13 mouse cellular contexts compared by ENCODE assay signal in genomic region chr6:124811403-124811665, GRCm38 (mm10). TPM values are rescaled to one million over a fixed set of nuclear protein-coding genes. Genes with fewer than 3 reads are reported as not detected.
DNase-seq lines count a peak whose midpoint lies in the region; ATAC-seq and TF ChIP-seq lines count a peak whose summit lies in the region.
"Had no signal": no experiment of that assay in that cellular context is flagged by ENCODE, and none has a peak within 500 bp of the region (broad histone marks: within the 10 kb centered on the region; RNA-seq: fewer than 3 reads in every experiment).

No protein-coding gene starts in this region.

- no peak for ATAC-seq in kidney, embryonic 15.5 days (replicated peaks; ENCODE audit: low FRiP score)
- no peak for ATAC-seq in kidney, embryonic 16.5 days (ENCODE audit: low FRiP score, low TSS enrichment)
- ATAC-seq in intestine, embryonic 15.5 days: no peak
- ATAC-seq in liver, postnatal 0 days: no peak
- ATAC-seq: forebrain, embryonic 14.5 days had no signal

- H3K4me3 ChIP-seq in kidney, embryonic 15.5 days (replicated peaks): peak overlapping the region; percentile 80; the same call in 1 of the 2 replicates
- H3K4me3 ChIP-seq in kidney, embryonic 16.5 days (ENCODE audit: low read length): no peak overlapping the region
- no peak overlapping the region for H3K4me3 ChIP-seq in intestine, embryonic 15.5 days (replicated peaks)
- H3K4me3 ChIP-seq in liver, postnatal 0 days (ENCODE audit: low read depth, low read length): no peak overlapping the region
- H3K4me3 ChIP-seq in hindbrain, embryonic 10.5 days: no peak overlapping the region

- H3K9me3 ChIP-seq in kidney, embryonic 15.5 days (replicated peaks): no peaks in the 10 kb centered on the region
- H3K9me3 ChIP-seq in kidney, embryonic 16.5 days (ENCODE audit: low read length): no peaks in the 10 kb centered on the region
- H3K9me3 ChIP-seq in intestine, embryonic 15.5 days: no peaks in the 10 kb centered on the region
- no peaks in the 10 kb centered on the region for H3K9me3 ChIP-seq in liver, postnatal 0 days (ENCODE audit: low read length)
- H3K9me3 ChIP-seq in hindbrain, embryonic 10.5 days: no peaks in the 10 kb centered on the region

- WGBS in kidney, embryonic 15.5 days: 72% methylated on average over 4 of the region's 4 CpGs
- 69% methylated on average over 4 of the region's 4 CpGs for WGBS in kidney, embryonic 16.5 days
- 79% methylated on average over 4 of the region's 4 CpGs for WGBS in intestine, embryonic 15.5 days
- 57% methylated on average over 4 of the region's 4 CpGs for WGBS in liver, postnatal 0 days (ENCODE audit: insufficient replicate concordance)
- WGBS in hindbrain, embryonic 10.5 days: 92% methylated on average over 4 of the region's 4 CpGs

- peak; percentile 40 for DNase-seq in cerebellum, adult 11-12 months
- DNase-seq in cerebellum, adult 9-11 months: no peak
- no peak for DNase-seq in liver, postnatal 0 days
- DNase-seq in embryo, embryonic 9.5 days (ENCODE audit: extremely low spot score): no peak
- no peak for DNase-seq in hindbrain, embryonic 10.5 days (ENCODE audit: low spot score)
- DNase-seq: gastrocnemius, postnatal 10 days; kidney, postnatal 14 days; lung, embryonic 14.5 days; right cerebral cortex, postnatal 25 days had no signal

- H3K27ac ChIP-seq in kidney, embryonic 15.5 days: 0 out of 2 replicates have a peak overlapping the region, but pooled peaks have one; percentile 9
- no peak overlapping the region for H3K27ac ChIP-seq in kidney, embryonic 16.5 days (ENCODE audit: low read length)
- no peak overlapping the region for H3K27ac ChIP-seq in intestine, embryonic 15.5 days
- peak overlapping the region; percentile 96; the same call in 1 of the 2 replicates for H3K27ac ChIP-seq in liver, postnatal 0 days (ENCODE audit: low read depth)
- H3K27ac ChIP-seq in hindbrain, embryonic 10.5 days: no peak overlapping the region

- H3K4me2 ChIP-seq in kidney, embryonic 15.5 days: peak overlapping the region; percentile 3; the same call in 1 of the 2 replicates
- no peak overlapping the region for H3K4me2 ChIP-seq in kidney, embryonic 16.5 days (replicated peaks; ENCODE audit: low read depth, low read length)
- H3K4me2 ChIP-seq in intestine, embryonic 15.5 days (replicated peaks): 0 out of 2 replicates have a peak overlapping the region, but pooled peaks have one; percentile 79
- H3K4me2 ChIP-seq in liver, postnatal 0 days (ENCODE audit: low read depth, low read length): no peak overlapping the region

- peaks cover 71% of the 10 kb centered on the region for H3K4me1 ChIP-seq in kidney, embryonic 15.5 days
- H3K4me1 ChIP-seq in kidney, embryonic 16.5 days (ENCODE audit: insufficient read depth, low read length): peaks cover 47% of the 10 kb centered on the region
- peaks cover 39% of the 10 kb centered on the region for H3K4me1 ChIP-seq in intestine, embryonic 15.5 days (replicated peaks)
- H3K4me1 ChIP-seq in liver, postnatal 0 days (ENCODE audit: insufficient read depth): peaks cover 49% of the 10 kb centered on the region
- H3K4me1 ChIP-seq in hindbrain, embryonic 10.5 days (replicated peaks): peaks cover 74% of the 10 kb centered on the region

- peaks cover 30% of the 10 kb centered on the region for H3K36me3 ChIP-seq in kidney, embryonic 15.5 days
- peaks cover 16% of the 10 kb centered on the region for H3K36me3 ChIP-seq in kidney, embryonic 16.5 days (ENCODE audit: insufficient read depth, low read length)
- peaks cover 14% of the 10 kb centered on the region for H3K36me3 ChIP-seq in intestine, embryonic 15.5 days
- peaks cover 26% of the 10 kb centered on the region for H3K36me3 ChIP-seq in liver, postnatal 0 days (replicated peaks; ENCODE audit: insufficient read depth, low read length)
- peaks cover 43% of the 10 kb centered on the region for H3K36me3 ChIP-seq in hindbrain, embryonic 10.5 days

- no peak for TF ChIP-seq EP300 in liver, postnatal 0 days (IDR thresholded peaks at IDR 0.05; ENCODE audit: low read depth)

- no peak for TF ChIP-seq CTCF in liver, postnatal 0 days (IDR thresholded peaks at IDR 0.05; ENCODE audit: low read depth)

- no peaks in the 10 kb centered on the region for H3K27me3 ChIP-seq in kidney, embryonic 15.5 days
- no peaks in the 10 kb centered on the region for H3K27me3 ChIP-seq in kidney, embryonic 16.5 days (ENCODE audit: insufficient read depth, low read length)
- no peaks in the 10 kb centered on the region for H3K27me3 ChIP-seq in intestine, embryonic 15.5 days (replicated peaks)
- no peaks in the 10 kb centered on the region for H3K27me3 ChIP-seq in liver, postnatal 0 days (ENCODE audit: insufficient read depth, low read length)
- H3K27me3 ChIP-seq in hindbrain, embryonic 10.5 days (ENCODE audit: insufficient read depth, poor library complexity, severe bottlenecking): no peaks in the 10 kb centered on the region

- H3K9ac ChIP-seq in kidney, embryonic 15.5 days: no peak overlapping the region
- no peak overlapping the region for H3K9ac ChIP-seq in kidney, embryonic 16.5 days (replicated peaks; ENCODE audit: low read length)
- no peak overlapping the region for H3K9ac ChIP-seq in intestine, embryonic 15.5 days
- H3K9ac ChIP-seq in liver, postnatal 0 days (replicated peaks): no peak overlapping the region
- H3K9ac ChIP-seq: lung, embryonic 14.5 days had no signal

RNA-seq across cellular contexts. Expression of gene Tpi1, which starts 2.8 kb away (rescaled TPM):
- polyA plus RNA-seq in kidney, embryonic 15.5 days (2015; fragmentation: Nextera tagmentation; extraction: Ambion mirVana): 717 and 755 TPM in 2 replicates
- 851 and 866 TPM in 2 replicates for polyA plus RNA-seq in kidney, embryonic 16.5 days (2015; fragmentation: Nextera tagmentation; extraction: Ambion mirVana)
- polyA plus RNA-seq in intestine, embryonic 15.5 days (2015; fragmentation: Nextera tagmentation; extraction: Ambion mirVana): 1,094 and 1,127 TPM in 2 replicates
- 332 and 346 TPM in 2 replicates for polyA plus RNA-seq in liver, postnatal 0 days (2015; fragmentation: Nextera tagmentation; extraction: Ambion mirVana)
- polyA plus RNA-seq in hindbrain, embryonic 10.5 days (2016; fragmentation: Nextera tagmentation; extraction: Ambion mirVana): 794 and 931 TPM in 2 replicates

RNA-seq across cellular contexts. Expression of gene Spsb2, which starts 2.9 kb away (rescaled TPM):
- 15.3 and 18.2 TPM in 2 replicates for polyA plus RNA-seq in kidney, embryonic 15.5 days (2015; fragmentation: Nextera tagmentation; extraction: Ambion mirVana)
- polyA plus RNA-seq in kidney, embryonic 16.5 days (2015; fragmentation: Nextera tagmentation; extraction: Ambion mirVana): 20.9 and 21.5 TPM in 2 replicates
- 16.1 and 16.3 TPM in 2 replicates for polyA plus RNA-seq in intestine, embryonic 15.5 days (2015; fragmentation: Nextera tagmentation; extraction: Ambion mirVana)
- 11.4 and 14.3 TPM in 2 replicates for polyA plus RNA-seq in liver, postnatal 0 days (2015; fragmentation: Nextera tagmentation; extraction: Ambion mirVana)
- polyA plus RNA-seq in hindbrain, embryonic 10.5 days (2016; fragmentation: Nextera tagmentation; extraction: Ambion mirVana): 8.3 and 8.7 TPM in 2 replicates

RNA-seq across cellular contexts. Expression of gene Usp5, which starts 17.9 kb away (rescaled TPM):
- polyA plus RNA-seq in kidney, embryonic 15.5 days (2015; fragmentation: Nextera tagmentation; extraction: Ambion mirVana): 149 and 175 TPM in 2 replicates
- 174 TPM in 2 replicates for polyA plus RNA-seq in kidney, embryonic 16.5 days (2015; fragmentation: Nextera tagmentation; extraction: Ambion mirVana)
- polyA plus RNA-seq in intestine, embryonic 15.5 days (2015; fragmentation: Nextera tagmentation; extraction: Ambion mirVana): 116 and 118 TPM in 2 replicates
- 32.2 and 36.6 TPM in 2 replicates for polyA plus RNA-seq in liver, postnatal 0 days (2015; fragmentation: Nextera tagmentation; extraction: Ambion mirVana)
- polyA plus RNA-seq in hindbrain, embryonic 10.5 days (2016; fragmentation: Nextera tagmentation; extraction: Ambion mirVana): 206 and 211 TPM in 2 replicates

RNA-seq across cellular contexts. Expression of gene Cdca3, which starts 18.0 kb away (rescaled TPM):
- polyA plus RNA-seq in kidney, embryonic 15.5 days (2015; fragmentation: Nextera tagmentation; extraction: Ambion mirVana): 178 and 185 TPM in 2 replicates
- polyA plus RNA-seq in kidney, embryonic 16.5 days (2015; fragmentation: Nextera tagmentation; extraction: Ambion mirVana): 187 and 193 TPM in 2 replicates
- polyA plus RNA-seq in intestine, embryonic 15.5 days (2015; fragmentation: Nextera tagmentation; extraction: Ambion mirVana): 166 and 177 TPM in 2 replicates
- polyA plus RNA-seq in liver, postnatal 0 days (2015; fragmentation: Nextera tagmentation; extraction: Ambion mirVana): 96.4 and 98.3 TPM in 2 replicates
- 232 and 255 TPM in 2 replicates for polyA plus RNA-seq in hindbrain, embryonic 10.5 days (2016; fragmentation: Nextera tagmentation; extraction: Ambion mirVana)

RNA-seq across cellular contexts. Expression of gene Gnb3, which starts 28.7 kb away (rescaled TPM):
- 1.1 and 2.9 TPM in 2 replicates for polyA plus RNA-seq in kidney, embryonic 15.5 days (2015; fragmentation: Nextera tagmentation; extraction: Ambion mirVana)
- polyA plus RNA-seq in kidney, embryonic 16.5 days (2015; fragmentation: Nextera tagmentation; extraction: Ambion mirVana): 1.7 and 1.8 TPM in 2 replicates
- 1.2 and 1.3 TPM in 2 replicates for polyA plus RNA-seq in intestine, embryonic 15.5 days (2015; fragmentation: Nextera tagmentation; extraction: Ambion mirVana)
- 0.19 TPM in 1 of 2 replicates, not detected in the other for polyA plus RNA-seq in liver, postnatal 0 days (2015; fragmentation: Nextera tagmentation; extraction: Ambion mirVana)
- 0.44 and 0.76 TPM in 2 replicates for polyA plus RNA-seq in hindbrain, embryonic 10.5 days (2016; fragmentation: Nextera tagmentation; extraction: Ambion mirVana)

Comparison
In these comparisons a context has a peak if more than half of its experiments do, and no peak if none do; other contexts are left out.
1. H3K27ac ChIP-seq: peak in kidney, embryonic 15.5 days (single experiment) and liver, postnatal 0 days (single experiment); none in kidney, embryonic 16.5 days (single experiment), intestine, embryonic 15.5 days (single experiment) and hindbrain, embryonic 10.5 days (single experiment).
2. H3K4me2 ChIP-seq: peak in kidney, embryonic 15.5 days (single experiment) and intestine, embryonic 15.5 days (single experiment); none in kidney, embryonic 16.5 days (single experiment) and liver, postnatal 0 days (single experiment).